Mouse (Mus musculus) brain, embryonic 14.5 days (tissue): Measurements from ENCODE around the gene Nr3c2.

Source experiments
- CTCF ChIP-seq: fragments of 200-500 bp; IDR thresholded peaks from 2 replicates; pipeline ENCODE4 v1.5.1; 2012; ENCODE audit warnings: inconsistent platforms, mild to moderate bottlenecking, moderate library complexity, borderline replicate concordance; ENCODE audit not compliant: insufficient read depth, insufficient read length; ENCODE audit errors: extremely low read depth
- POLR2A ChIP-seq: fragments of 200-500 bp; IDR thresholded peaks from 2 replicates; pipeline ENCODE4 v1.6.1; 2012; ENCODE audit warnings: mild to moderate bottlenecking, inconsistent platforms, borderline replicate concordance; ENCODE audit not compliant: poor library complexity, insufficient read depth, insufficient read length, severe bottlenecking; ENCODE audit errors: extremely low read depth

- TF ChIP-seq CTCF = no peak
- TF ChIP-seq POLR2A = no peak
These were observed 315.4 kb downstream of the Nr3c2 start for GRCm38 (mm10) chr8:77214665-77215064.
